Comparison of ENCODE assay signal across 16 mouse cellular contexts in the genomic region with DNA sequence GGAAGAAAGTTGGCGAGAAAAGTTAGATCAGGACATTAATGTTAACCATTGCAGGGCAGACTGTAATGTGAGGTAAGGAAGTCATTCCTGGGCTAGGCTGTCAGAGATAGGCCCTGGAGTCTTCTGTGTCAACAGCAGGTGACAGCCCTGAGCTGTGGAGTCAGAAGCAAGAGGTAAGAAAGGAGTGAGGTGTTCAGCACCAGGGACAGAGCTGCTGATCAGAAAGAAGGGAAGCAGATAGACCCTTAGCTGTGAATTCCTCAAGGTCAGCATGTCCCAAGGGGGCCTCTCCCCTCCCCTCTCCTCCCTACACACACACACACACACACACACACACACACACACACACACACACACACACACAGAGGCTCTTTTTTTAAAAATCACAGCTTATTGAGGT. TPM values are rescaled to one million over a fixed set of nuclear protein-coding genes. Genes with fewer than 3 reads are reported as not detected.
DNase-seq lines count a peak whose midpoint lies in the region; ATAC-seq and TF ChIP-seq lines count a peak whose summit lies in the region.
"Had no signal": no experiment of that assay in that cellular context is flagged by ENCODE, and none has a peak within 500 bp of the region (broad histone marks: within the 10 kb centered on the region; RNA-seq: fewer than 3 reads in every experiment).

No protein-coding gene starts in this region.

- H3K9me3 ChIP-seq in stomach, postnatal 0 days (ENCODE audit: control insufficient read depth, low read length): no peaks in the 10 kb centered on the region
- H3K9me3 ChIP-seq: embryonic facial prominence, embryonic 12.5 days; forebrain, embryonic 13.5 days; liver, embryonic 15.5 days; neural tube, embryonic 15.5 days had no signal

- H3K4me3 ChIP-seq in heart, adult 2 months: no peak overlapping the region
- no peak overlapping the region for H3K4me3 ChIP-seq in testis, adult 2 months (ENCODE audit: control insufficient read depth, low read depth, low read length)
- H3K4me3 ChIP-seq in stomach, postnatal 0 days (ENCODE audit: low read depth, low read length): no peak overlapping the region
- H3K4me3 ChIP-seq: embryonic facial prominence, embryonic 12.5 days; forebrain, embryonic 13.5 days; liver, embryonic 15.5 days; megakaryocyte, embryonic 14.5 days; neural tube, embryonic 15.5 days had no signal

- 0 out of 2 replicates have a peak, but pooled peaks have one; percentile 18 for TF ChIP-seq EP300 in heart, adult 2 months (IDR thresholded peaks at IDR 0.05; ENCODE audit: insufficient read depth, low read depth, low read length)
- no peak for TF ChIP-seq EP300 in stomach, postnatal 0 days (optimal IDR thresholded peaks at IDR 0.05)

- peak; percentile 58 for TF ChIP-seq CTCF in heart, adult 2 months (IDR thresholded peaks at IDR 0.05)
- TF ChIP-seq CTCF in testis, adult 2 months (IDR thresholded peaks at IDR 0.05; ENCODE audit: control insufficient read depth, insufficient read depth, insufficient replicate concordance, low read depth, low read length): peak; percentile 20; the same call in 1 of the 2 replicates
- peak; percentile 4; the same call in 1 of the 2 replicates for TF ChIP-seq CTCF in stomach, postnatal 0 days (IDR thresholded peaks at IDR 0.05; ENCODE audit: low read depth)

- H3K27ac ChIP-seq in heart, adult 2 months: no peak overlapping the region
- no peak overlapping the region for H3K27ac ChIP-seq in testis, adult 2 months (ENCODE audit: control insufficient read depth, insufficient read depth, low read depth, low read length)
- H3K27ac ChIP-seq in stomach, postnatal 0 days (replicated peaks): no peak overlapping the region
- H3K27ac ChIP-seq: embryonic facial prominence, embryonic 12.5 days; forebrain, embryonic 13.5 days; hindbrain, embryonic 14.5 days; liver, embryonic 15.5 days; neural tube, embryonic 15.5 days had no signal

- intact Hi-C loops in heart, adult 2 months (cut with DNase I): loop anchor here (5.0 kb wide), 1 partner anchor 88 kb away; no protein-coding TSS in a partner anchor

- no peaks in the 10 kb centered on the region for H3K4me1 ChIP-seq in heart, adult 2 months (ENCODE audit: control insufficient read depth, insufficient read depth, low read length)
- peaks cover 8% of the 10 kb centered on the region for H3K4me1 ChIP-seq in testis, adult 2 months (ENCODE audit: control insufficient read depth, insufficient read depth, low read length)
- no peaks in the 10 kb centered on the region for H3K4me1 ChIP-seq in stomach, postnatal 0 days (replicated peaks; ENCODE audit: control insufficient read depth, insufficient read depth)
- H3K4me1 ChIP-seq: embryonic facial prominence, embryonic 12.5 days; forebrain, embryonic 13.5 days; liver, embryonic 15.5 days; megakaryocyte, embryonic 14.5 days; neural tube, embryonic 15.5 days had no signal

- 46% methylated on average over 1 of the region's 1 CpGs for WGBS in heart, adult 2 months
- WGBS in stomach, postnatal 0 days: 57% methylated on average over 1 of the region's 1 CpGs

- H3K4me2 ChIP-seq in stomach, postnatal 0 days (replicated peaks; ENCODE audit: low read depth): no peak overlapping the region
- H3K4me2 ChIP-seq: embryonic facial prominence, embryonic 12.5 days; forebrain, embryonic 13.5 days; hindbrain, embryonic 14.5 days; liver, embryonic 15.5 days; neural tube, embryonic 15.5 days had no signal

- no peaks in the 10 kb centered on the region for H3K27me3 ChIP-seq in heart, adult 2 months (ENCODE audit: control insufficient read depth, insufficient read depth, low read length)
- H3K27me3 ChIP-seq in testis, adult 2 months (ENCODE audit: control insufficient read depth, insufficient read depth, low read length): no peaks in the 10 kb centered on the region
- no peaks in the 10 kb centered on the region for H3K27me3 ChIP-seq in stomach, postnatal 0 days (ENCODE audit: control insufficient read depth, insufficient read depth, low read length)
- H3K27me3 ChIP-seq: embryonic facial prominence, embryonic 12.5 days; forebrain, embryonic 13.5 days; liver, embryonic 15.5 days; megakaryocyte, embryonic 14.5 days; neural tube, embryonic 15.5 days had no signal

- no peak for DNase-seq in heart, adult 2 months
- no peak for DNase-seq in heart, adult 8-10 months (ENCODE audit: low spot score)
- DNase-seq in testis, postnatal 14 days (ENCODE audit: low spot score): no peak
- peak; percentile 22 for DNase-seq in embryo, embryonic 11.5 days (ENCODE audit: low read depth, low spot score)
- no peak for DNase-seq in stomach, postnatal 0 days (ENCODE audit: low spot score)
- no peak for DNase-seq in frontal cortex, postnatal 10 days (ENCODE audit: low spot score in 2 of 2)
- no peak for DNase-seq in spleen, adult 18-20 months
- DNase-seq: thymus, adult 18-20 months had no signal

- H3K9ac ChIP-seq in heart, adult 2 months (ENCODE audit: low read depth, low read length): no peak overlapping the region
- no peak overlapping the region for H3K9ac ChIP-seq in stomach, postnatal 0 days (ENCODE audit: low read length)
- H3K9ac ChIP-seq: embryonic facial prominence, embryonic 12.5 days; forebrain, embryonic 13.5 days; hindbrain, embryonic 14.5 days; liver, embryonic 15.5 days; neural tube, embryonic 15.5 days had no signal

- TF ChIP-seq POLR2A in heart, adult 2 months (IDR thresholded peaks at IDR 0.05; ENCODE audit: insufficient read depth, low read depth, low read length): no peak
- no peak for TF ChIP-seq POLR2A in testis, adult 2 months (IDR thresholded peaks at IDR 0.05; ENCODE audit: control insufficient read depth, low read depth, low read length)

- ATAC-seq in stomach, postnatal 0 days (ENCODE audit: low FRiP score, low TSS enrichment): no peak
- ATAC-seq: forebrain, embryonic 13.5 days had no signal

- no peaks in the 10 kb centered on the region for H3K36me3 ChIP-seq in heart, adult 2 months (ENCODE audit: control insufficient read depth, insufficient read depth, low read length)
- no peaks in the 10 kb centered on the region for H3K36me3 ChIP-seq in testis, adult 2 months (ENCODE audit: control insufficient read depth, insufficient read depth, low read length)
- H3K36me3 ChIP-seq in stomach, postnatal 0 days (ENCODE audit: control insufficient read depth, insufficient read depth, low read length): no peaks in the 10 kb centered on the region
- H3K36me3 ChIP-seq: embryonic facial prominence, embryonic 12.5 days; liver, embryonic 15.5 days; neural tube, embryonic 15.5 days had no signal

- H3K79me2 ChIP-seq in heart, adult 2 months (replicated peaks; ENCODE audit: control insufficient read depth, insufficient read depth, low read length): no peaks in the 10 kb centered on the region

RNA-seq across cellular contexts. Expression of a gene that starts 55.0 kb away (rescaled TPM):
- total RNA-seq in heart, adult 2 months (2021): under 1 TPM; 0.37 to 0.70 TPM
- polyA plus RNA-seq in heart, adult 2 months (2012; rRNA removed): 0.64 and 1.4 TPM in 2 replicates
- total RNA-seq in heart, adult 8-10 months (2022): 1 to 10 TPM in 1 of 4 experiments, under 1 TPM in 3; 0.65 to 1.0 (median 0.74) TPM
- 0.68 and 0.91 TPM in 2 replicates for polyA plus RNA-seq in testis, adult 2 months (2012; rRNA removed)
- 0.07 TPM in 1 of 2 replicates, not detected in the other for polyA plus RNA-seq in stomach, postnatal 0 days (2015; fragmentation: Nextera tagmentation; extraction: Ambion mirVana)
- polyA plus RNA-seq: forebrain, embryonic 13.5 days; hindbrain, embryonic 14.5 days; large intestine, adult 2 months had no signal

Comparison
In these comparisons a context has a peak if more than half of its experiments do, and no peak if none do; other contexts are left out.
1. CTCF ChIP-seq: peak in every context shown above with its lines; median percentile 58 in heart, adult 2 months; 20 in testis, adult 2 months; 4 in stomach, postnatal 0 days.